Mouse (Mus musculus): Measurements from ENCODE around the gene Zdhhc14.

DNA sequence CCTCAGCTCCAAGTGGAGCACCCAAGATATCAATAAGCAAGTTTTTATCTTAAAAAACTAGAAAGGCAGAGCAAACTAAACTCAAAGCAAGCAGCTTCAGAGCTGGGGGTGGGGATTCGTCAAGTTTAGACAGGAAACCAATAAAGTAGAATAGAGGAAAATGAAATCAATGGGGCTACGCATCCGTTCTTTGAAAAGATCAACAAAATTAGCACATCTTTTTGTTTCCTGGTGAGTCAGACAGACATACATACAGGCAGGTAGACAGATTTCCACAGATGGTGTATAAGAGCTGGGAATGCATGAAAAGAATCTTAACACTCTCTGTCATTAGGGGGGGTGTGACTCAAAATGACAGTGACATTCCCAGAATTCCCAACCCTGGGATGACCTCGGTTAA, 159.2 kb downstream of the Zdhhc14 start:
- TF ChIP-seq POLR2A (IDR thresholded peaks at IDR 0.05; ENCODE audit: insufficient read length, low read depth) (no peak), E2F4 (IDR thresholded peaks at IDR 0.05; ENCODE audit: insufficient read depth) (no peak), POLR2AphosphoS2 (IDR thresholded peaks at IDR 0.05; ENCODE audit: insufficient read length, low read depth) (no peak), MYOD1 (IDR thresholded peaks at IDR 0.05; ENCODE audit: control insufficient read depth in 1 of 3, insufficient read length in 2 of 3, low read depth in 2 of 3) (no peak), MAX (IDR thresholded peaks at IDR 0.05; ENCODE audit: low read depth) (no peak)
